Comparison of ENCODE assay signal across 15 mouse cellular contexts in genomic region chr4:115546141-115546828, GRCm38 (mm10). TPM values are rescaled to one million over a fixed set of nuclear protein-coding genes. Genes with fewer than 3 reads are reported as not detected.
DNase-seq lines count a peak whose midpoint lies in the region; ATAC-seq lines count a peak whose summit lies in the region.
"Had no signal": no experiment of that assay in that cellular context is flagged by ENCODE, and none has a peak within 500 bp of the region (broad histone marks: within the 10 kb centered on the region; RNA-seq: fewer than 3 reads in every experiment).

No protein-coding gene starts in this region.

- H3K36me3 ChIP-seq in lung, embryonic 15.5 days, result no peaks in the 10 kb centered on the region
- H3K36me3 ChIP-seq in forebrain, embryonic 12.5 days (replicated peaks), result no peaks in the 10 kb centered on the region
- H3K36me3 ChIP-seq: limb, embryonic 13.5 days; neural tube, embryonic 12.5 days had no signal

- no peak overlapping the region for H3K27ac ChIP-seq in lung, embryonic 15.5 days
- H3K27ac ChIP-seq in forebrain, embryonic 12.5 days, result no peak overlapping the region
- H3K27ac ChIP-seq: limb, embryonic 13.5 days; neural tube, embryonic 12.5 days had no signal

- H3K4me2 ChIP-seq in lung, embryonic 15.5 days, result no peak overlapping the region
- H3K4me2 ChIP-seq in forebrain, embryonic 12.5 days, result no peak overlapping the region
- H3K4me2 ChIP-seq: limb, embryonic 13.5 days; neural tube, embryonic 12.5 days had no signal

- 47% methylated on average over 2 of the region's 2 CpGs for WGBS in lung, embryonic 15.5 days
- 86% methylated on average over 2 of the region's 2 CpGs for WGBS in forebrain, embryonic 12.5 days

- 0 out of 2 replicates have a peak, but pooled peaks have one; percentile 15 for ATAC-seq in common myeloid progenitor, adult 5-6 weeks (replicated peaks; ENCODE audit: low read depth, poor library complexity, severe bottlenecking)
- peak; percentile 35; the same call in 1 of the 2 replicates for ATAC-seq in lung, embryonic 15.5 days (ENCODE audit: borderline replicate concordance, extremely low read depth, low FRiP score, low TSS enrichment)
- no peak for ATAC-seq in forebrain, embryonic 12.5 days (ENCODE audit: low FRiP score)

- no peak overlapping the region for H3K9ac ChIP-seq in lung, embryonic 15.5 days
- H3K9ac ChIP-seq in forebrain, embryonic 12.5 days, result no peak overlapping the region
- H3K9ac ChIP-seq: limb, embryonic 13.5 days; neural tube, embryonic 12.5 days had no signal

- H3K4me3 ChIP-seq in lung, embryonic 15.5 days, result no peak overlapping the region
- H3K4me3 ChIP-seq in forebrain, embryonic 12.5 days (replicated peaks), result no peak overlapping the region
- H3K4me3 ChIP-seq: limb, embryonic 13.5 days; neural tube, embryonic 12.5 days had no signal

- no peaks in the 10 kb centered on the region for H3K27me3 ChIP-seq in lung, embryonic 15.5 days
- no peaks in the 10 kb centered on the region for H3K27me3 ChIP-seq in forebrain, embryonic 12.5 days
- H3K27me3 ChIP-seq: limb, embryonic 13.5 days; neural tube, embryonic 12.5 days had no signal

- H3K4me1 ChIP-seq in lung, embryonic 15.5 days, result no peaks in the 10 kb centered on the region
- no peaks in the 10 kb centered on the region for H3K4me1 ChIP-seq in forebrain, embryonic 12.5 days
- H3K4me1 ChIP-seq: limb, embryonic 13.5 days; neural tube, embryonic 12.5 days had no signal

- intact Hi-C loops in heart, postnatal 36 days (cut with DNase I), result loop anchor here (10.0 kb wide), 1 partner anchor 159 kb away; no protein-coding TSS in a partner anchor

- peak; percentile 1 for DNase-seq in adrenal gland, adult 8-10 months
- no peak for DNase-seq in adrenal gland, adult 18-20 months (ENCODE audit: low spot score in 2 of 2)
- DNase-seq in heart, postnatal 36 days, result peak; percentile 8 to 14
- DNase-seq in cerebellum, adult 11 months, result no peak
- no peak for DNase-seq in right cerebral cortex, postnatal 14 days
- DNase-seq: midbrain, embryonic 14.5 days; thymus, adult 2 months had no signal

- no peaks in the 10 kb centered on the region for H3K9me3 ChIP-seq in lung, embryonic 15.5 days
- H3K9me3 ChIP-seq in forebrain, embryonic 12.5 days, result no peaks in the 10 kb centered on the region
- H3K9me3 ChIP-seq: limb, embryonic 13.5 days; neural tube, embryonic 12.5 days had no signal

RNA-seq across cellular contexts. Expression of gene Cyp4a31, which starts 17.2 kb away (rescaled TPM):
- total RNA-seq in adrenal gland, adult 8-10 months (2022), result under 1 TPM in 1 of 4 experiments, not detected in 3; 0.09 TPM
- total RNA-seq in adrenal gland, adult 18-20 months (2021), result not detected
- not detected in 2 replicates for total RNA-seq in common myeloid progenitor, adult 5-6 weeks (2017)
- not detected for total RNA-seq in heart, postnatal 36 days (2021)
- polyA plus RNA-seq in lung, embryonic 15.5 days (2015; fragmentation: Nextera tagmentation; extraction: Ambion mirVana), result not detected in 2 replicates
- not detected in 2 replicates for polyA plus RNA-seq in forebrain, embryonic 12.5 days (2016; fragmentation: Nextera tagmentation; extraction: Ambion mirVana)
- total RNA-seq: layer of hippocampus, postnatal 25 days; MEL had no signal
- polyA plus RNA-seq: gonadal fat pad, adult 2 months; limb, embryonic 13.5 days; midbrain, embryonic 14.5 days; neural tube, embryonic 12.5 days had no signal

RNA-seq across cellular contexts. Expression of gene Cyp4a10, which starts 28.2 kb away (rescaled TPM):
- total RNA-seq in adrenal gland, adult 8-10 months (2022), result under 1 TPM; 0.26 to 0.71 (median 0.56) TPM
- under 1 TPM in 1 of 2 experiments, not detected in 1; 0.53 TPM for total RNA-seq in adrenal gland, adult 18-20 months (2021)
- total RNA-seq in common myeloid progenitor, adult 5-6 weeks (2017), result not detected in 2 replicates
- total RNA-seq in heart, postnatal 36 days (2021), result under 1 TPM; 0.14 to 0.42 TPM
- polyA plus RNA-seq in lung, embryonic 15.5 days (2015; fragmentation: Nextera tagmentation; extraction: Ambion mirVana), result not detected in 2 replicates
- polyA plus RNA-seq in forebrain, embryonic 12.5 days (2016; fragmentation: Nextera tagmentation; extraction: Ambion mirVana), result not detected in 2 replicates
- total RNA-seq: layer of hippocampus, postnatal 25 days; MEL had no signal
- polyA plus RNA-seq: limb, embryonic 13.5 days; midbrain, embryonic 14.5 days; neural tube, embryonic 12.5 days had no signal

RNA-seq across cellular contexts. Expression of gene Cyp4a14, which starts 50.3 kb away (rescaled TPM):
- total RNA-seq in adrenal gland, adult 8-10 months (2022), result under 1 TPM in 2 of 4 experiments, not detected in 2; 0.14 to 0.62 TPM
- total RNA-seq in adrenal gland, adult 18-20 months (2021), result under 1 TPM in 1 of 2 experiments, not detected in 1; 0.46 TPM
- total RNA-seq in common myeloid progenitor, adult 5-6 weeks (2017), result not detected in 2 replicates
- total RNA-seq in heart, postnatal 36 days (2021), result not detected
- polyA plus RNA-seq in lung, embryonic 15.5 days (2015; fragmentation: Nextera tagmentation; extraction: Ambion mirVana), result not detected in 2 replicates
- polyA plus RNA-seq in forebrain, embryonic 12.5 days (2016; fragmentation: Nextera tagmentation; extraction: Ambion mirVana), result not detected in 2 replicates
- total RNA-seq: layer of hippocampus, postnatal 25 days; MEL had no signal
- polyA plus RNA-seq: gonadal fat pad, adult 2 months; limb, embryonic 13.5 days; midbrain, embryonic 14.5 days; neural tube, embryonic 12.5 days had no signal

RNA-seq across cellular contexts. Expression of gene Cyp4a32, which starts 54.5 kb away (rescaled TPM):
- not detected for total RNA-seq in adrenal gland, adult 8-10 months (2022)
- not detected for total RNA-seq in adrenal gland, adult 18-20 months (2021)
- not detected in 2 replicates for total RNA-seq in common myeloid progenitor, adult 5-6 weeks (2017)
- total RNA-seq in heart, postnatal 36 days (2021), result not detected
- polyA plus RNA-seq in lung, embryonic 15.5 days (2015; fragmentation: Nextera tagmentation; extraction: Ambion mirVana), result not detected in 2 replicates
- not detected in 2 replicates for polyA plus RNA-seq in forebrain, embryonic 12.5 days (2016; fragmentation: Nextera tagmentation; extraction: Ambion mirVana)
- total RNA-seq: layer of hippocampus, postnatal 25 days; MEL had no signal
- polyA plus RNA-seq: gonadal fat pad, adult 2 months; limb, embryonic 13.5 days; midbrain, embryonic 14.5 days; neural tube, embryonic 12.5 days; thymus, adult 2 months had no signal

Comparison
In these comparisons a context has a peak if more than half of its experiments do, and no peak if none do; other contexts are left out.
1. DNase-seq: peak in adrenal gland, adult 8-10 months (single experiment) and heart, postnatal 36 days (2 of 2); none in adrenal gland, adult 18-20 months (0 of 2), cerebellum, adult 11 months (single experiment) and right cerebral cortex, postnatal 14 days (single experiment).